Mouse (Mus musculus): ENCODE measurements around the gene Ttf2. TPM values are rescaled to one million over a fixed set of nuclear protein-coding genes. Genes with fewer than 3 reads are reported as not detected.

Gene Ttf2
- polyA plus RNA-seq, 1 experiment from 2014 or later, result 6.7 TPM

DNA sequence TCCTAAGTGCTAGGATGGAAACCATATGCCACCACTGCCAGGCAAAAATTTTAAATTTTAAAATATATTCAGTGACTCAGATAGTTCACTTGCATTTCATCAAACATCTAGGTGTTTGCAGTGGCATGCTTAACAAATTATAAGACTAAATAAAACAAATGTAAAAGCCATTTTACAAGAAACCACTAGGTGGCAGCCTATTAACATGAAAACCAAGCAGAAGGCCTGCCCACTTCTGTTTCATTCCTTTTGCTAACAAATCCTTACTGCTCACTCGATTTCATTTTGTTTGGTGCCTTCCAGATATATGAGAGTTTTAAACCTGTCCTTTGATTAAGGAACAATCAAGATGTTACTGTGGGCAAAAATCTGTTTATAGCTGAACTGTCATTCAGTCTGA, 4.4 kb upstream of the Ttf2 start:
- H3K4me1 ChIP-seq (replicated peaks), result peaks cover 8% of the 10 kb centered on the region
- no peak overlapping the region for H3K9ac ChIP-seq
- no peaks in the 10 kb centered on the region for H3K36me3 ChIP-seq (replicated peaks)
- ATAC-seq (ENCODE audit: insufficient read depth), result no peak
- WGBS (ENCODE audit: insufficient replicate concordance), result 0% methylated on average over 1 of the region's 1 CpGs
- no peak overlapping the region for H3K4me2 ChIP-seq
- H3K27me3 ChIP-seq, result no peaks in the 10 kb centered on the region
- no peak overlapping the region for H3K27ac ChIP-seq (replicated peaks)
- no peaks in the 10 kb centered on the region for H3K9me3 ChIP-seq (replicated peaks)
- H3K4me3 ChIP-seq (replicated peaks), result no peak overlapping the region

DNA sequence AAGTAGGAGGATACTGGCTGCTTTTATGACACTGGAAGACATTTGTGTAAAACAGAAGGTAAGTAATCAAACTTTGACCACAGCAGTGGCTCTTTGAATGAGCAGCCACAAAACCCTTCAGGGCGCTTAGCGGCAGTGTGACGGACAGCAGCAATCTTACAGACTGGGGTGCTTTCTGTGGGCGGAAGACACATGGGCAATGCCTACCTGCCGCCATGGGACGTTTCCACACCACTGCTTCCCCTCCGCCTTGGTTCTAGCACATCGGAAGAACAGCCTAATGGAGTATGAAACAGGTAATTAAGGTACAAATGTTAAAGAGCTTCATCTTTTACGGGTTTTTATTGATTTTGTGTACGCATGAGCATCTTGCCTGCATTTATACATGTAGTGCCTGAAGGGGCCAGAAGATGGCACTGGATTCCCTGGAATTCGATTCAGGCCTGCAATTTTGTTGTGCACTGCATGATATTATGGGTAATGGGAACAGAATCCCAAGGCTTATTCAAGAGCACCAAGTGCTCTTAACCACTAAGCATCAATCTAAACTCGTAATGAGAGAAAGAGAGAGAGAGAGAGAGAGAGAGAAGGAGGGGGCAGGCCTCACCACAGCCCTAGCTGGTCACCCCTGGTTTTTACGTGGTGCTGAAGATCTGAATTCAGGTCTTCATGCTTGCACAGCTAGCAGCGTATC, 5.5 kb downstream of the Ttf2 start:
- no peak overlapping the region for H3K9ac ChIP-seq
- H3K4me1 ChIP-seq (replicated peaks), result peaks cover 15% of the 10 kb centered on the region
- H3K27me3 ChIP-seq, result no peaks in the 10 kb centered on the region
- no peak overlapping the region for H3K4me2 ChIP-seq
- peaks cover 74% of the 10 kb centered on the region for H3K36me3 ChIP-seq (replicated peaks)
- ATAC-seq (ENCODE audit: insufficient read depth), result no peak
- no peak overlapping the region for H3K27ac ChIP-seq (replicated peaks)
- H3K9me3 ChIP-seq (replicated peaks), result no peaks in the 10 kb centered on the region
- H3K4me3 ChIP-seq (replicated peaks), result no peak overlapping the region
- WGBS (ENCODE audit: insufficient replicate concordance), result 79% methylated on average over 14 of the region's 14 CpGs

- H3K9me3 ChIP-seq (replicated peaks), result no peaks in the 10 kb centered on the region
Observed at GRCm38 (mm10) chr3:100961501-100961900, 8.0 kb downstream of the Ttf2 start.

DNA sequence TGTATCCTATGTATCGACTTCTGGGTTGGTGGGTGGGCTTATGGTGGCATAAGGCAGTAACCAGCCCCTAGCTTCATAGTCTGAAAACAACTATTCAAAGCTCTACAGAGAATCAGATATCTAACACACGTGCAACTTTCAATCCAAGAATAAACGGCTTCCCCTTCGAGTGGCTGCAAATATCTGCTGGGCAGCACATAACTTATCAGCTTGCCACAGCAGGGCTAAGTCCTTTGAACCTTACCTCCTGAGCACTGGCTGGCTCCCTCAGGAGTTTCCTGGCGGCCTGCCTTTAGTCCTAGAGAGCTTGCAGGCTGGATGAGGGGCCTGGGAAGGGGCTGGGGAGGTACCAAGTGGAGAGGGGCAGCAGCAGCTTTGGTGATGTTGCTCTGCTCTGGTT, 8.5 kb downstream of the Ttf2 start:
- no peak overlapping the region for H3K4me3 ChIP-seq (replicated peaks)
- 27% methylated on average over 5 of the region's 5 CpGs for WGBS (ENCODE audit: insufficient replicate concordance)
- no peak for ATAC-seq (ENCODE audit: insufficient read depth)
- peaks cover 96% of the 10 kb centered on the region for H3K36me3 ChIP-seq (replicated peaks)
- H3K4me1 ChIP-seq (replicated peaks), result peaks cover 8% of the 10 kb centered on the region; the same call in 1 of the 2 replicates
- no peak overlapping the region for H3K4me2 ChIP-seq
- H3K27me3 ChIP-seq, result no peaks in the 10 kb centered on the region
- H3K9me3 ChIP-seq (replicated peaks), result no peaks in the 10 kb centered on the region
- H3K27ac ChIP-seq (replicated peaks), result no peak overlapping the region
- H3K9ac ChIP-seq, result no peak overlapping the region

More at GRCm38 (mm10) chr3:100961501-100961900, 8.0 kb downstream of the Ttf2 start:
- ATAC-seq (ENCODE audit: insufficient read depth), result no peak
- Histone ChIP-seq H3K4me2 (no peak overlapping the region), H3K27ac (replicated peaks) (no peak overlapping the region), H3K9ac (no peak overlapping the region), H3K27me3 (no peaks in the 10 kb centered on the region), H3K36me3 (replicated peaks) (peaks cover 96% of the 10 kb centered on the region), H3K4me1 (replicated peaks) (peaks cover 8% of the 10 kb centered on the region; the same call in 1 of the 2 replicates), H3K4me3 (replicated peaks) (no peak overlapping the region)
- 76% methylated on average over 7 of the region's 7 CpGs for WGBS (ENCODE audit: insufficient replicate concordance)

DNA sequence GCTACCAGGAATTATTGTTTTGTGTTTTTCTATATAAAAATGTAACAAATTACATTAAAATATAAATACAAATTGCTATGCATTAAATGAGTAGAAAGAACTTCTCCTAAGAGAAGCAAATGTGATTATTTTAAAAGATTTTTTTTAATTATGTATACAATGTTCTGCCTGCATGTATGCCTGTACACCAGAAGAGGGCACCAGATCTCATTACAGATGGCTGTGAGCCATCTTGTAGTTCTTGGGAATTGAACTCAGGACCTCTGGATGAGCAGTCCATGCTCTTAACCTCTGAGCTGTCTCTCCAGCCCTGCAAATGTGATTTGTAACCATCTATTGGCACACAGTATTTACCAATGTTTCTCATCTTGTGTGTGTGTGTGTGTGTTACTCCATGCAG, 14.8 kb downstream of the Ttf2 start:
- Histone ChIP-seq H3K36me3 (replicated peaks) (peaks cover 99% of the 10 kb centered on the region), H3K27me3 (no peaks in the 10 kb centered on the region), H3K4me1 (replicated peaks) (no peaks in the 10 kb centered on the region), H3K9me3 (replicated peaks) (no peaks in the 10 kb centered on the region), H3K27ac (replicated peaks) (no peak overlapping the region), H3K9ac (no peak overlapping the region), H3K4me3 (replicated peaks) (no peak overlapping the region), H3K4me2 (no peak overlapping the region)
- ATAC-seq (ENCODE audit: insufficient read depth), result no peak

- 83% methylated on average over 4 of the region's 4 CpGs for WGBS (ENCODE audit: insufficient replicate concordance)
- Histone ChIP-seq H3K4me3 (replicated peaks) (no peak overlapping the region), H3K9me3 (replicated peaks) (no peaks in the 10 kb centered on the region), H3K4me1 (replicated peaks) (no peaks in the 10 kb centered on the region), H3K4me2 (no peak overlapping the region), H3K27me3 (no peaks in the 10 kb centered on the region), H3K9ac (no peak overlapping the region), H3K36me3 (replicated peaks) (peaks cover 96% of the 10 kb centered on the region), H3K27ac (replicated peaks) (no peak overlapping the region)
- no peak; the same call in 1 of the 2 replicates for ATAC-seq (ENCODE audit: insufficient read depth)
Observed at GRCm38 (mm10) chr3:100951531-100951930, 17.9 kb downstream of the Ttf2 start.

DNA sequence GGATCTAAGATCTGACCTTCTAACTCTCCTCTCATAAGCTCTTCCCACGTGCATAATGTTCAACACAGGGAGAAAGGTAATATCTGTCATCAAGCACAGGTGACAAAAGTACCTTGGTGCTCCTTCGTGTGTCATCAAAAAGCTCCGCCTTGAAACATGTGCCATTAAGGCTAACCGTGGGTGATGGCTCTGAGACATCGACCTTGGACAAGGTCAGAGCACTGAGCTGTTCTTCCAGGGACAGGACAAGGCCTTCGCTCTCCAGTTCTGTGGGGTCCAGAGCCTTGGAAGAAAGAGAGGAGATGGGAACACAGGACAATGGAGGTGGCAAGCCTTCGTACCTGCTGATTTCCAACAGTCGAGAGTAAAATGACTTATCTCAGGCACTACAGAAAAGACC, 22.2 kb downstream of the Ttf2 start:
- no peak overlapping the region for H3K27ac ChIP-seq (replicated peaks)
- peaks cover 95% of the 10 kb centered on the region for H3K36me3 ChIP-seq (replicated peaks)
- H3K9ac ChIP-seq, result no peak overlapping the region
- ATAC-seq (ENCODE audit: insufficient read depth), result no peak
- no peaks in the 10 kb centered on the region for H3K9me3 ChIP-seq (replicated peaks)
- H3K4me3 ChIP-seq (replicated peaks), result no peak overlapping the region
- H3K27me3 ChIP-seq, result no peaks in the 10 kb centered on the region
- no peaks in the 10 kb centered on the region for H3K4me1 ChIP-seq (replicated peaks)
- H3K4me2 ChIP-seq, result no peak overlapping the region
- 80% methylated on average over 8 of the region's 8 CpGs for WGBS (ENCODE audit: insufficient replicate concordance)

- no peak for ATAC-seq (ENCODE audit: insufficient read depth)
- Histone ChIP-seq H3K36me3 (replicated peaks) (peaks cover 72% of the 10 kb centered on the region), H3K4me1 (replicated peaks) (no peaks in the 10 kb centered on the region)
Observed at GRCm38 (mm10) chr3:100940496-100941037, 28.9 kb downstream of the Ttf2 start.

DNA sequence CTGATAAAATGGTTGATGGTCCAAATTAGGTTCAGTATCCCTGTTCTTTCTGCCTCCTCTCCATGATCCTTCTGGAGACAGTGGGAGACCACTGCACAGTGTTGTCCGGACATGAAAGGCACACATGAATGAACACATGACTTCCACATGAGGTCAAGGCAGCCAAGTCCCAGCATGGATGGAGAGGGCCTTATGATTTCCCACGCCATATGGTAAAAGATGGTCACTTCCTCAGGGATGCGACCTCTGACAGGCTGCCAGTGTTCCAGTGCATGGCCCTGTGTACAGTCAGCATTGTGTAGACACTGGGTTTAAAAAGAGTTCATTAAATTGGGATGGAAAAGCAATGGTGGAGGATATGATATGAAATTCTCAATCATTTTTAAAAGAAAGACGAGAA, 31.3 kb downstream of the Ttf2 start:
- H3K4me2 ChIP-seq, result no peak overlapping the region
- H3K4me3 ChIP-seq (replicated peaks), result no peak overlapping the region
- no peaks in the 10 kb centered on the region for H3K9me3 ChIP-seq (replicated peaks)
- no peak overlapping the region for H3K9ac ChIP-seq
- H3K27ac ChIP-seq (replicated peaks), result no peak overlapping the region
- H3K36me3 ChIP-seq (replicated peaks), result peaks cover 48% of the 10 kb centered on the region
- ATAC-seq (ENCODE audit: insufficient read depth), result no peak
- no peaks in the 10 kb centered on the region for H3K27me3 ChIP-seq
- 80% methylated on average over 4 of the region's 4 CpGs for WGBS (ENCODE audit: insufficient replicate concordance)
- H3K4me1 ChIP-seq (replicated peaks), result no peaks in the 10 kb centered on the region

More at GRCm38 (mm10) chr3:100940496-100941037, 28.9 kb downstream of the Ttf2 start:
- Histone ChIP-seq H3K4me3 (replicated peaks) (no peak overlapping the region), H3K9me3 (replicated peaks) (no peaks in the 10 kb centered on the region), H3K27ac (replicated peaks) (no peak overlapping the region), H3K4me2 (no peak overlapping the region), H3K9ac (no peak overlapping the region), H3K27me3 (no peaks in the 10 kb centered on the region)
- WGBS (ENCODE audit: insufficient replicate concordance), result 78% methylated on average over 4 of the region's 4 CpGs

DNA sequence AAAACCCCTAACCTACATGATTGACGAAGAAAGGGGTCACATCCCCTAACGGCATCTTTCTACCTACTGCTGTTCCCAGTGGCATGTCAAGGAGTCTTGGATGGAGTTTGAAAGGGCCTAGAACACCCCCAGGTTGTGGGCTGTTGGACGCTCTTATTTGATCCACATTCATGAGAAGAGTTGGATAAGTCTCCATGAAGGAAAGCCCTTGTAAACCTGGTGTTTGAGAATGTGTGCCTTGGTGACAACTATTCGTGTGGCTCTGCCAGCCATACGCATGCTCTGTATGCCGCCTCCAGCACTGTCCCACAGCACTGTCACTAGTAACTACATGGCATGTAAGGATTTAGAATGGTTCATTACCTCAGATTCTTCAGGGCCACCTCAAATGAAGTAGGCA, 33.3 kb downstream of the Ttf2 start:
- no peak for ATAC-seq (ENCODE audit: insufficient read depth)
- Histone ChIP-seq H3K9ac (no peak overlapping the region), H3K4me2 (no peak overlapping the region), H3K4me3 (replicated peaks) (no peak overlapping the region), H3K36me3 (replicated peaks) (peaks cover 34% of the 10 kb centered on the region), H3K9me3 (replicated peaks) (no peaks in the 10 kb centered on the region), H3K27me3 (no peaks in the 10 kb centered on the region), H3K4me1 (replicated peaks) (peaks cover 4% of the 10 kb centered on the region; the same call in 1 of the 2 replicates), H3K27ac (replicated peaks) (no peak overlapping the region)
- 82% methylated on average over 6 of the region's 6 CpGs for WGBS (ENCODE audit: insufficient replicate concordance)

DNA sequence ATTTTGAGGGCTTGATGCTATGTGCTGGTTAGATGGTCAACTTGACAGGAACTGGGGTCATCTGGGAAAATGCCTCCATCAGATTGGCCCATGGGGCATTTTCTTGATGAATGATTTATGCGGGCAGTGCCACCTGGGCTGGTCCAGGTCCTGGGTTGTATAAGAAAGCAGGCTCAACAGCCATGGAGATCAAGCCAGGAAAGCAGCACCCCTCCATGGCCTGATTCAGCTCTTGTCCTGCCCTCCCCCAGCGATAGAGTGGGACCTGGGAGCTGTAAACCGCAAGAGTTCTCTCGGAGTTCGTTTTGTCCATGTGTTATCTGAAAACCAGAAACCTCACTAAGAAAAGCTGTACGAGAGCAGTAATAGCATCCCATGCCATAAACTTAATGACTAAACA, 33.9 kb downstream of the Ttf2 start:
- no peak overlapping the region for H3K27ac ChIP-seq (replicated peaks)
- H3K4me2 ChIP-seq, result no peak overlapping the region
- H3K36me3 ChIP-seq (replicated peaks), result peaks cover 27% of the 10 kb centered on the region
- H3K4me1 ChIP-seq (replicated peaks), result peaks cover 4% of the 10 kb centered on the region; the same call in 1 of the 2 replicates
- H3K4me3 ChIP-seq (replicated peaks), result no peak overlapping the region
- no peaks in the 10 kb centered on the region for H3K27me3 ChIP-seq
- no peaks in the 10 kb centered on the region for H3K9me3 ChIP-seq (replicated peaks)
- ATAC-seq (ENCODE audit: insufficient read depth), result no peak
- WGBS (ENCODE audit: insufficient replicate concordance), result 81% methylated on average over 6 of the region's 6 CpGs
- no peak overlapping the region for H3K9ac ChIP-seq

Data from liver, embryonic 15.5 days (tissue).